Mouse (Mus musculus): ENCODE data around the gene Pcnx4.
"Not testable (repeated sequence)": the region's sequence is repeated elsewhere in the genome, so short reads cannot be mapped to it uniquely, and the experiment has no call there.

Pcnx4 gene

GRCm38 (mm10) chr12:72598731-72599130, 62.5 kb downstream of the Pcnx4 start:
- DNase-seq (ENCODE audit: low spot score): not testable (repeated sequence)

- no peak for DNase-seq (ENCODE audit: low spot score)
Measured at GRCm38 (mm10) chr12:72612053-72612452, 75.9 kb downstream of the Pcnx4 start.

GRCm38 (mm10) chr12:72620856-72621255, 84.7 kb downstream of the Pcnx4 start:
- DNase-seq (ENCODE audit: low spot score): no peak

- no peak for DNase-seq (ENCODE audit: low spot score)
Measured at GRCm38 (mm10) chr12:72621441-72621840, 85.3 kb downstream of the Pcnx4 start.

GRCm38 (mm10) chr12:72622853-72623496, 86.8 kb downstream of the Pcnx4 start:
- DNase-seq (ENCODE audit: low spot score): no peak

GRCm38 (mm10) chr12:72628751-72629150, 92.6 kb downstream of the Pcnx4 start:
- DNase-seq (ENCODE audit: low spot score): no peak

Data from urinary bladder, postnatal 14 days (tissue).